Mouse (Mus musculus): ENCODE measurements around the gene Zdhhc15. TPM values are rescaled to one million over a fixed set of nuclear protein-coding genes. Genes with fewer than 3 reads are reported as not detected.
"Not testable (repeated sequence)": the region's sequence is repeated elsewhere in the genome, so short reads cannot be mapped to it uniquely, and the experiment has no call there.

The Zdhhc15 gene
- polyA plus RNA-seq (2015; fragmentation: Nextera tagmentation; extraction: Ambion mirVana) = 9.7 and 10.5 TPM in 2 replicates

- no peaks in the 10 kb centered on the region for H3K9me3 ChIP-seq (replicated peaks)
- H3K4me3 ChIP-seq (replicated peaks) = peak within 1 kb of the TSS; percentile 55
- no peaks in the 10 kb centered on the region for H3K27me3 ChIP-seq
- ATAC-seq (ENCODE audit: insufficient number of reproducible peaks, low FRiP score, low TSS enrichment, low read depth) = peak; percentile 94
- H3K4me1 ChIP-seq = no peaks in the 10 kb centered on the region
- H3K27ac ChIP-seq (replicated peaks) = peak within 1 kb of the TSS; percentile 74
- peak within 1 kb of the TSS; percentile 49 for H3K4me2 ChIP-seq (replicated peaks)
- 13% methylated on average over 30 of the region's 31 CpGs for WGBS
- no peaks in the 10 kb centered on the region for H3K36me3 ChIP-seq
- peak within 1 kb of the TSS; percentile 42 for H3K9ac ChIP-seq
Measured at GRCm38 (mm10) chrX:104670757-104671549, at the start of gene Zdhhc15. TSS of gene Zdhhc15 (minus strand) at chrX:104671064.

GRCm38 (mm10) chrX:104707935-104708334 lies 37.1 kb upstream of the Zdhhc15 start:
- Histone ChIP-seq H3K27me3 (no peaks in the 10 kb centered on the region), H3K9me3 (replicated peaks) (no peaks in the 10 kb centered on the region), H3K4me1 (no peaks in the 10 kb centered on the region), H3K9ac (no peak overlapping the region), H3K27ac (replicated peaks) (no peak overlapping the region), H3K4me2 (replicated peaks) (no peak overlapping the region), H3K4me3 (replicated peaks) (no peak overlapping the region), H3K36me3 (no peaks in the 10 kb centered on the region)
- 70% methylated on average over 2 of the region's 2 CpGs for WGBS
- no peak for ATAC-seq (ENCODE audit: insufficient number of reproducible peaks, low FRiP score, low TSS enrichment, low read depth)

- Histone ChIP-seq H3K4me1 (no peaks in the 10 kb centered on the region), H3K27me3 (no peaks in the 10 kb centered on the region), H3K9ac (peak overlapping the region; percentile 42), H3K4me3 (replicated peaks) (peak overlapping the region; percentile 55), H3K4me2 (replicated peaks) (peak overlapping the region; percentile 49), H3K27ac (replicated peaks) (peak overlapping the region; percentile 74), H3K9me3 (replicated peaks) (no peaks in the 10 kb centered on the region), H3K36me3 (no peaks in the 10 kb centered on the region)
- ATAC-seq (ENCODE audit: insufficient number of reproducible peaks, low FRiP score, low TSS enrichment, low read depth) = no peak; the same call in 1 of the 2 replicates
- WGBS = 22% methylated on average over 19 of the region's 19 CpGs
Measured at GRCm38 (mm10) chrX:104669850-104670756, 761 bp downstream of the Zdhhc15 start.

- Histone ChIP-seq H3K4me1 (no peaks in the 10 kb centered on the region), H3K27me3 (no peaks in the 10 kb centered on the region), H3K36me3 (no peaks in the 10 kb centered on the region), H3K4me3 (replicated peaks) (no peak overlapping the region), H3K27ac (replicated peaks) (no peak overlapping the region), H3K9me3 (replicated peaks) (no peaks in the 10 kb centered on the region), H3K4me2 (replicated peaks) (no peak overlapping the region), H3K9ac (no peak overlapping the region)
- no peak for ATAC-seq (ENCODE audit: insufficient number of reproducible peaks, low FRiP score, low TSS enrichment, low read depth)
- 73% methylated on average over 1 of the region's 1 CpGs for WGBS
Measured at GRCm38 (mm10) chrX:104656976-104657375, 13.9 kb downstream of the Zdhhc15 start.

- Histone ChIP-seq H3K4me3 (replicated peaks) (no peak overlapping the region), H3K4me1 (no peaks in the 10 kb centered on the region), H3K9me3 (replicated peaks) (no peaks in the 10 kb centered on the region), H3K27me3 (no peaks in the 10 kb centered on the region), H3K36me3 (no peaks in the 10 kb centered on the region), H3K27ac (replicated peaks) (no peak overlapping the region), H3K4me2 (replicated peaks) (no peak overlapping the region), H3K9ac (no peak overlapping the region)
- 93% methylated on average over 10 of the region's 10 CpGs for WGBS
- no peak for ATAC-seq (ENCODE audit: insufficient number of reproducible peaks, low FRiP score, low TSS enrichment, low read depth)
Measured at GRCm38 (mm10) chrX:104612531-104612930, 58.3 kb downstream of the Zdhhc15 start.

- H3K4me3 ChIP-seq (replicated peaks); H3K4me1 ChIP-seq; H3K36me3 ChIP-seq; H3K27ac ChIP-seq (replicated peaks); ATAC-seq (ENCODE audit: insufficient number of reproducible peaks, low FRiP score, low TSS enrichment, low read depth); H3K9me3 ChIP-seq (replicated peaks); H3K9ac ChIP-seq; H3K4me2 ChIP-seq (replicated peaks); H3K27me3 ChIP-seq: not testable (repeated sequence)
- 75% methylated on average over 2 of the region's 7 CpGs for WGBS
Measured at GRCm38 (mm10) chrX:104603738-104604430, 67.0 kb downstream of the Zdhhc15 start.

GRCm38 (mm10) chrX:104602168-104602859 lies 68.5 kb downstream of the Zdhhc15 start:
- not testable (repeated sequence) for H3K27ac ChIP-seq (replicated peaks); H3K9ac ChIP-seq; ATAC-seq (ENCODE audit: insufficient number of reproducible peaks, low FRiP score, low TSS enrichment, low read depth); H3K4me3 ChIP-seq (replicated peaks); H3K36me3 ChIP-seq; H3K4me2 ChIP-seq (replicated peaks); H3K4me1 ChIP-seq; H3K27me3 ChIP-seq; H3K9me3 ChIP-seq (replicated peaks)
- WGBS = 91% methylated on average over 8 of the region's 13 CpGs

GRCm38 (mm10) chrX:104573946-104574345 lies 96.9 kb downstream of the Zdhhc15 start:
- H3K9me3 ChIP-seq (replicated peaks) = no peaks in the 10 kb centered on the region
- no peak overlapping the region for H3K4me2 ChIP-seq (replicated peaks)
- H3K36me3 ChIP-seq = no peaks in the 10 kb centered on the region
- ATAC-seq (ENCODE audit: insufficient number of reproducible peaks, low FRiP score, low TSS enrichment, low read depth) = no peak
- H3K9ac ChIP-seq = no peak overlapping the region
- no peak overlapping the region for H3K27ac ChIP-seq (replicated peaks)
- no peak overlapping the region for H3K4me3 ChIP-seq (replicated peaks)
- 88% methylated on average over 5 of the region's 5 CpGs for WGBS
- H3K4me1 ChIP-seq = no peaks in the 10 kb centered on the region
- H3K27me3 ChIP-seq = no peaks in the 10 kb centered on the region; the same call in 1 of the 2 replicates

- WGBS = 76% methylated on average over 3 of the region's 3 CpGs
- H3K27me3 ChIP-seq = no peaks in the 10 kb centered on the region
- no peaks in the 10 kb centered on the region for H3K36me3 ChIP-seq
- no peak overlapping the region for H3K27ac ChIP-seq (replicated peaks)
- H3K4me1 ChIP-seq = no peaks in the 10 kb centered on the region
- no peak overlapping the region for H3K9ac ChIP-seq
- no peak overlapping the region for H3K4me3 ChIP-seq (replicated peaks)
- no peak for ATAC-seq (ENCODE audit: insufficient number of reproducible peaks, low FRiP score, low TSS enrichment, low read depth)
- H3K9me3 ChIP-seq (replicated peaks) = no peaks in the 10 kb centered on the region
- H3K4me2 ChIP-seq (replicated peaks) = no peak overlapping the region
Measured at GRCm38 (mm10) chrX:104567497-104567896, 103.4 kb downstream of the Zdhhc15 start.

GRCm38 (mm10) chrX:104545283-104545682 lies 125.6 kb downstream of the Zdhhc15 start:
- no peaks in the 10 kb centered on the region for H3K9me3 ChIP-seq (replicated peaks)
- no peaks in the 10 kb centered on the region for H3K4me1 ChIP-seq
- H3K4me2 ChIP-seq (replicated peaks) = no peak overlapping the region
- H3K36me3 ChIP-seq = no peaks in the 10 kb centered on the region
- 92% methylated on average over 1 of the region's 1 CpGs for WGBS
- no peaks in the 10 kb centered on the region; the same call in 1 of the 2 replicates for H3K27me3 ChIP-seq
- H3K9ac ChIP-seq = no peak overlapping the region
- ATAC-seq (ENCODE audit: insufficient number of reproducible peaks, low FRiP score, low TSS enrichment, low read depth) = no peak
- no peak overlapping the region for H3K27ac ChIP-seq (replicated peaks)
- no peak overlapping the region for H3K4me3 ChIP-seq (replicated peaks)
